In genomic region chr17:86617570-86618237, GRCm38 (mm10) we compare ENCODE assay signal across 10 mouse cellular contexts.
A peak's percentile ranks its signal among the peaks of the same experiment; 100 is the strongest.
DNase-seq lines count a peak whose midpoint lies in the region; ATAC-seq and TF ChIP-seq lines count a peak whose summit lies in the region.
"Had no signal": no experiment of that assay in that cellular context is flagged by ENCODE, and none has a peak within 500 bp of the region (broad histone marks: within the 10 kb centered on the region; RNA-seq: fewer than 3 reads in every experiment).

No protein-coding gene starts in this region.

- no peak for TF ChIP-seq POLR2A in kidney, adult 2 months (IDR thresholded peaks at IDR 0.05; ENCODE audit: low read depth, low read length)
- no peak for TF ChIP-seq POLR2A in thymus, adult 2 months (IDR thresholded peaks at IDR 0.05; ENCODE audit: control insufficient read depth, extremely low read depth, insufficient read depth, low read length, poor library complexity)

- 60% methylated on average over 3 of the region's 3 CpGs for WGBS in kidney, adult 2 months
- whole genome bisulfite sequencing in kidney, embryonic 14.5 days: 42% methylated on average over 3 of the region's 3 CpGs
- WGBS in embryonic facial prominence, embryonic 12.5 days: 42% methylated on average over 3 of the region's 3 CpGs
- WGBS in heart, embryonic 12.5 days: 53% methylated on average over 3 of the region's 3 CpGs
- WGBS in thymus, adult 2 months: 92% methylated on average over 3 of the region's 3 CpGs

- H3K4me2 ChIP-seq in kidney, embryonic 14.5 days (replicated peaks; ENCODE audit: low read depth, low read length): no peak overlapping the region
- H3K4me2 ChIP-seq in embryonic facial prominence, embryonic 12.5 days (replicated peaks): no peak overlapping the region
- no peak overlapping the region for H3K4me2 ChIP-seq in heart, embryonic 12.5 days
- H3K4me2 ChIP-seq: limb, embryonic 15.5 days; midbrain, embryonic 15.5 days had no signal

- no peaks in the 10 kb centered on the region for H3K36me3 ChIP-seq in kidney, adult 2 months (ENCODE audit: control insufficient read depth, insufficient read depth, low read length)
- H3K36me3 ChIP-seq in kidney, embryonic 14.5 days (ENCODE audit: control insufficient read depth, insufficient read depth, low read length): no peaks in the 10 kb centered on the region
- 0 out of 2 replicates have a peak, but pooled peaks cover 3% of the 10 kb centered on the region for H3K36me3 ChIP-seq in embryonic facial prominence, embryonic 12.5 days
- peaks cover 10% of the 10 kb centered on the region for H3K36me3 ChIP-seq in heart, embryonic 12.5 days
- no peaks in the 10 kb centered on the region for H3K36me3 ChIP-seq in thymus, adult 2 months (ENCODE audit: control insufficient read depth, insufficient read depth, low read length)
- H3K36me3 ChIP-seq: midbrain, embryonic 15.5 days had no signal

- H3K9ac ChIP-seq in kidney, embryonic 14.5 days (ENCODE audit: low read depth, low read length): no peak overlapping the region
- H3K9ac ChIP-seq in embryonic facial prominence, embryonic 12.5 days: no peak overlapping the region
- no peak overlapping the region for H3K9ac ChIP-seq in heart, embryonic 12.5 days
- H3K9ac ChIP-seq: limb, embryonic 15.5 days; midbrain, embryonic 15.5 days had no signal

- no peaks in the 10 kb centered on the region for H3K9me3 ChIP-seq in kidney, embryonic 14.5 days (ENCODE audit: control insufficient read depth, low read length)
- H3K9me3 ChIP-seq in embryonic facial prominence, embryonic 12.5 days: no peaks in the 10 kb centered on the region
- no peaks in the 10 kb centered on the region for H3K9me3 ChIP-seq in heart, embryonic 12.5 days (replicated peaks)
- H3K9me3 ChIP-seq: limb, embryonic 15.5 days; midbrain, embryonic 15.5 days had no signal

- TF ChIP-seq CTCF in kidney, adult 2 months (conservative IDR thresholded peaks at IDR 0.05; ENCODE audit: insufficient read depth, insufficient read length, low read depth, low read length): no peak
- TF ChIP-seq CTCF in thymus, adult 2 months (IDR thresholded peaks at IDR 0.05; ENCODE audit: borderline replicate concordance, control insufficient read depth, extremely low read depth, insufficient read depth, low read length, poor library complexity): no peak

- H3K27me3 ChIP-seq in kidney, adult 2 months (replicated peaks; ENCODE audit: control insufficient read depth, insufficient read depth, low read length): no peaks in the 10 kb centered on the region
- no peaks in the 10 kb centered on the region for H3K27me3 ChIP-seq in kidney, embryonic 14.5 days (ENCODE audit: control insufficient read depth, insufficient read depth, low read length)
- H3K27me3 ChIP-seq in embryonic facial prominence, embryonic 12.5 days: no peaks in the 10 kb centered on the region
- no peaks in the 10 kb centered on the region for H3K27me3 ChIP-seq in heart, embryonic 12.5 days (replicated peaks)
- no peaks in the 10 kb centered on the region for H3K27me3 ChIP-seq in thymus, adult 2 months (ENCODE audit: control insufficient read depth, insufficient read depth, low read length)
- H3K27me3 ChIP-seq: limb, embryonic 15.5 days; midbrain, embryonic 15.5 days had no signal

- no peak for ATAC-seq in kidney, embryonic 14.5 days (ENCODE audit: low FRiP score, low TSS enrichment)
- ATAC-seq in embryonic facial prominence, embryonic 12.5 days (ENCODE audit: insufficient number of reproducible peaks, insufficient read depth, low FRiP score, low TSS enrichment): no peak
- no peak for ATAC-seq in heart, embryonic 12.5 days (ENCODE audit: insufficient number of reproducible peaks, low FRiP score)
- ATAC-seq: midbrain, embryonic 15.5 days had no signal

- H3K4me3 ChIP-seq in kidney, adult 2 months (ENCODE audit: insufficient read depth, low read depth, low read length): no peak overlapping the region
- H3K4me3 ChIP-seq in kidney, embryonic 14.5 days (ENCODE audit: low read length): no peak overlapping the region
- H3K4me3 ChIP-seq in embryonic facial prominence, embryonic 12.5 days: no peak overlapping the region
- no peak overlapping the region for H3K4me3 ChIP-seq in heart, embryonic 12.5 days
- H3K4me3 ChIP-seq in thymus, adult 2 months (ENCODE audit: control insufficient read depth, insufficient read depth, low read length): no peak overlapping the region
- H3K4me3 ChIP-seq: limb, embryonic 15.5 days; midbrain, embryonic 15.5 days had no signal

- H3K4me1 ChIP-seq in kidney, adult 2 months (ENCODE audit: control insufficient read depth, insufficient read depth, low read length): 0 out of 2 replicates have a peak, but pooled peaks cover 11% of the 10 kb centered on the region
- 0 out of 2 replicates have a peak, but pooled peaks cover 3% of the 10 kb centered on the region for H3K4me1 ChIP-seq in kidney, embryonic 14.5 days (ENCODE audit: control insufficient read depth, insufficient read depth, low read length)
- H3K4me1 ChIP-seq in embryonic facial prominence, embryonic 12.5 days: peaks cover 10% of the 10 kb centered on the region; the same call in 1 of the 2 replicates
- peaks cover 32% of the 10 kb centered on the region for H3K4me1 ChIP-seq in heart, embryonic 12.5 days (replicated peaks)
- no peaks in the 10 kb centered on the region for H3K4me1 ChIP-seq in thymus, adult 2 months (replicated peaks; ENCODE audit: control insufficient read depth, insufficient read depth, low read length)

- peak; percentile 60 for DNase-seq in kidney, adult 2 months
- DNase-seq in kidney, postnatal 14 days: peak; percentile 42
- DNase-seq in thymus, adult 2 months: no peak
- DNase-seq in urinary bladder, adult 2 months (ENCODE audit: low spot score): no peak
- DNase-seq: layer of hippocampus, adult 9-11 months had no signal

- peak overlapping the region; percentile 57 for H3K27ac ChIP-seq in kidney, adult 2 months (ENCODE audit: insufficient read depth, low read depth, low read length)
- no peak overlapping the region for H3K27ac ChIP-seq in kidney, embryonic 14.5 days (ENCODE audit: low read depth, low read length)
- H3K27ac ChIP-seq in embryonic facial prominence, embryonic 12.5 days: 0 out of 2 replicates have a peak overlapping the region, but pooled peaks have one; percentile 38
- peak overlapping the region; percentile 56; the same call in 1 of the 2 replicates for H3K27ac ChIP-seq in heart, embryonic 12.5 days (ENCODE audit: poor library complexity, severe bottlenecking)
- no peak overlapping the region for H3K27ac ChIP-seq in thymus, adult 2 months (ENCODE audit: control insufficient read depth, insufficient read depth, low read length)
- H3K27ac ChIP-seq: limb, embryonic 15.5 days; midbrain, embryonic 15.5 days had no signal

Comparison
In these comparisons a context has a peak if more than half of its experiments do, and no peak if none do; other contexts are left out.
1. H3K27ac ChIP-seq: peak in kidney, adult 2 months (single experiment), embryonic facial prominence, embryonic 12.5 days (single experiment) and heart, embryonic 12.5 days (single experiment); none in kidney, embryonic 14.5 days (single experiment) and thymus, adult 2 months (single experiment).
2. DNase-seq: peak in kidney, adult 2 months (single experiment) and kidney, postnatal 14 days (single experiment); none in thymus, adult 2 months (single experiment) and urinary bladder, adult 2 months (single experiment).